Mouse (Mus musculus) thymus, postnatal 10 days (tissue): Measurements from ENCODE around the gene Gabarapl2.

Source experiments
- DNase-seq, 2 experiments: peaks; one replicate each; pipeline ENCODE4 v3.0.0; 2021; ENCODE audit warnings: low spot score in 2 of 2

The Gabarapl2 gene

DNA sequence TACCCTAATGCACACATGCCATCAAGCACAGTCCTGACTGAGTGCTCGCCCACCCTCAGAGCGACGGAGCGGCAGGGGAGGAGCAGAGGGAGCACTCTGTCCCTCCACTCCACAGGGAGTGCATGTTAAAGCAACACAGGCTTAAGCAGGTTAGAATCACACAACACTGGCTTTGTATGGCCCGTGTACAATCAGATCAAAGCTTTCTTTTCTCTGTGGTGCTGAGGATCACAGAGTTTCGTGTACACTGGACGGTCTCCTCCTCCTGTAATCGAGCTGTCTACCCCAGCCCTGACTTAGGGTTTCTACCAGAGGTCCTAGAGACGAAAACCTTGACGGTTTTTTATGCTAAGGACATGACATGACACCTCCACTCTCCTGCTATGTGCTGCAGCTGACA is 28.0 kb downstream of the Gabarapl2 start:
- no peak for DNase-seq

GRCm38 (mm10) chr8:111968991-111969390 is 28.5 kb downstream of the Gabarapl2 start:
- no peak for DNase-seq

- no peak for DNase-seq
Observed at GRCm38 (mm10) chr8:111974138-111974537, 33.6 kb downstream of the Gabarapl2 start.

- DNase-seq: no peak
Observed at GRCm38 (mm10) chr8:111975706-111976105, 35.2 kb downstream of the Gabarapl2 start.

DNA sequence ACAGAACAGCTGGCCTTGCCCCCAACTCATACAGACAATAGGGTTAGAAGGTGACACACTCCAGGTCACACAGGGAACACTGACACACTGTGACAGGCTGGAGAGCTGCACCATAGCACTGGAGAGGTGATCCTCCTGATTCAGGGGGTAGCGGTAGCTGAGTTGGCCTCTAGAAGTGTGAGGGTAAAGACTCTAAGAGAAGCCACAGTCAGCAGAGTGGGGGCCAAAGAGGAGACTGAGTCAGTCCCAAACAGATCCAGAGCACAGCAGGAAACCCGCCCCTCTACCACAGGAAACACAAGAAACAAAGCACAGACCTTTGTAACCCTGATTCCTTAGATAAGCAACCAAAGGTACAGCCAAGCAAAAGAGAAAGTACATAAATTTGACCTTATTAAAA is 35.8 kb downstream of the Gabarapl2 start:
- DNase-seq: peak; percentile 36 to 48

- DNase-seq: no peak
Observed at GRCm38 (mm10) chr8:111978147-111978546, 37.6 kb downstream of the Gabarapl2 start.

DNA sequence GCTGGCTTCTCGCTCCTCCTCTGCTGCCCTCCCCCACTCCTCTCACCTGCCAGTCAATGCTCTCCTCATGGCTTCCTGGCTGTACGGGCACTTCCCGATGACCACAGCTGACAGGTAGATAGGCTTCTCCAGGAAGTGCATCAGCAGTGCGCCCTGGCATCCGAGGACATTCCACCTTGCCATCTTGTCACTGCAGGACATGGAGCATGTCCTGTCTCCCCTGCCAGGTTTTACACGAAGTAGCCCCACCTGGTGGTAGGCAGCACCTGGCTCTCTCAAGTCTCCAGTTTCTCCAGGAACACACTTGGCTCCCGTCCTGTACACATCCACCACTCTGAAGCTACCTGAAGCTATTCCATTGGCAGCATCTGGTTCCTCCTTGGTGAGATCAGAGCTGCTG is 41.6 kb downstream of the Gabarapl2 start:
- DNase-seq: peak in 1 of 2 experiments; percentile 26

DNA sequence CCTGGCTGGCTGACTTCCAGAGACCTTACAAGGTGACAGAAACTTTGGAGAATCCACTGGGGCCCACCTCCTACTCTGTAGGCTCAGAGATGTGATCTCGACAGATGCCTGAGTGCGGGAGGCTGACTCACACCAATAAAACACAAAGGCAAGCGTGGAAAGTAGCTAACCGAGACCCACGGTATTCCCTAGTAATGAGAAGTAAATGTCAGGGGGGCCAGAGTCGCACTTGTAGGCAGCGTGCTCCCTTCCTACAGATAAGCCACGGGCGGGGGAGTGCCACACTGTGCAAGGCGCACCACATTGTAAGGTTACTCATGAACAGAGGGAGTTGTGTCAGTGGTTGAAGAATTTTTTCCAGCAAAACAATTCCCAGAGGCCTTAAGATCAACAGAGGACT is 44.0 kb downstream of the Gabarapl2 start:
- no peak for DNase-seq

- peak; percentile 51 to 79 for DNase-seq
Observed at GRCm38 (mm10) chr8:111989911-111990310, 49.4 kb downstream of the Gabarapl2 start.

DNA sequence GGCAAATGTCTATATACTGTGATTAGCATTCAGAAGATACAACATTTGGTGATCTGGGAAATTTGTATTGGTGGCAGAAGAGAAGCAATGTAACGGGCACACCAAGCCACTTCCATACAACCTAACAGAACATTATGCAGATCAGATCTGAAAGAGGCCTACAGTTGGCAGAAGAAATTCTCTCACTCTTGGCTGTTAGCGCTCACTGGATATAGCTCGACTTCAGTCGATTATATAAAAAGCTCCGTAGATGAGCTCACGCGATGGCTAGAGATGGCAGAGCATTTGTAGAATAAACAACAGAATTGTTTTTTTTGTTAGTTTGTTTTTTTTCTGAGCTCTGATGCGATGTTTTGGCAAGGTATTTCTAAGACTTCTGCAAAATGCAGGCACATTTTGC is 50.8 kb downstream of the Gabarapl2 start:
- DNase-seq: no peak

DNA sequence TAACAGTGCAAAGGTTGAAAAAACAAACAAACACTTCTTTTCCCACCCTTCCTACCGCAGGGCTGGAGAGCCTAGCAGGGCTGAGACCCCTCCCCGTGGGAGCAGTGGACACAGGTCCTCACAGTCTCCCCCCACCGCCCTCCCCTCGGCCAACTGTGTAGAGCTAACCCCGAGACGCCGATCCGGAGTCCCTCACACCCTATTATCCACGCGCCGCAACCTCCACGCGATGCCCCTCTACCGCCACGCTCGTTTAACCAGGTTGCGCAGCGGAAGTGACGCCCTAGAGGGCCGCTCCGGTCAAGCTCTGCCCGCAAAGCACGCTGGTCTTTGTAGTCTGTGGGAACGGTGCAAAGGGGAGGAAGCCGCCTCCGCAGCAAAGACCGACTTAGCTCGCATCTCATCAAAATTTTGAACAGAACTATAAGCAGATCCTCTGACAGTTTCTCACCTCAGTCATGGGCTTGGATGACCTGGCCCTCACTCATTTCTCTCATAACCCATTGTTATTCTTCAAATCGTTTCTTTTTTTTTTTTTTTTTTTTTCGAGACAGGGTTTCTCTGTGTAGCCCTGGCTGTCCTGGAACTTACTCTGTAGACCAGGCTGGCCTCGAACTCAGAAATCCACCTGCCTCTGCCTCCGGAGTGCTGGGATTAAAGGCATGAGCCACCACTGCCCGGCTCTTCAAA is 51.7 kb downstream of the Gabarapl2 start, which contains the start of gene Adat1:
Gene Adat1 (minus strand): TSS at position 290 of the 690 bp plus-strand sequence.
- peak; percentile 77 to 82 for DNase-seq

- DNase-seq: no peak
Observed at GRCm38 (mm10) chr8:111992703-111993039, 52.2 kb downstream of the Gabarapl2 start.
